In genomic region chr10:80384709-80385108, GRCm38 (mm10) we compare ENCODE assay signal across 8 mouse cellular contexts. TPM values are rescaled to one million over a fixed set of nuclear protein-coding genes. Genes with fewer than 3 reads are reported as not detected.
A peak's percentile ranks its signal among the peaks of the same experiment; 100 is the strongest.
DNase-seq lines count a peak whose midpoint lies in the region; ATAC-seq and TF ChIP-seq lines count a peak whose summit lies in the region.

No protein-coding gene starts in this region.

- WGBS in hindbrain, embryonic 10.5 days: 81% methylated on average over 7 of the region's 7 CpGs
- WGBS in liver, embryonic 16.5 days (ENCODE audit: insufficient replicate concordance): 33% methylated on average over 7 of the region's 7 CpGs

- H3K36me3 ChIP-seq in G1E (replicated peaks): peaks cover 65% of the 10 kb centered on the region
- peaks cover 60% of the 10 kb centered on the region for H3K36me3 ChIP-seq in hindbrain, embryonic 10.5 days
- H3K36me3 ChIP-seq in liver, embryonic 16.5 days (ENCODE audit: control insufficient read depth, insufficient read depth): peaks cover 17% of the 10 kb centered on the region

- ATAC-seq in G1E (ENCODE audit: extremely low read depth, insufficient number of reproducible peaks, low FRiP score, poor library complexity, severe bottlenecking): no peak
- peak; percentile 55 for ATAC-seq in liver, embryonic 16.5 days (ENCODE audit: low read depth)

- H3K4me2 ChIP-seq in liver, embryonic 16.5 days (ENCODE audit: low read depth, low read length): peak overlapping the region; percentile 99

- 0 out of 2 replicates have a peak overlapping the region, but pooled peaks have one; percentile 4 for H3K9ac ChIP-seq in liver, embryonic 16.5 days (ENCODE audit: low read depth, low read length)

- peaks cover 61% of the 10 kb centered on the region for H3K4me1 ChIP-seq in G1E (ENCODE audit: insufficient read depth, low read depth, low read length)
- peaks cover 52% of the 10 kb centered on the region for H3K4me1 ChIP-seq in hindbrain, embryonic 10.5 days (replicated peaks)
- peaks cover 53% of the 10 kb centered on the region for H3K4me1 ChIP-seq in liver, embryonic 16.5 days (ENCODE audit: control insufficient read depth, low read depth, low read length)

- H3K27ac ChIP-seq in hindbrain, embryonic 10.5 days: peak overlapping the region; percentile 98
- H3K27ac ChIP-seq in liver, embryonic 16.5 days (ENCODE audit: low read length): peak overlapping the region; percentile 69

- DNase-seq in adrenal gland, adult (ENCODE audit: inconsistent age in 2 of 2, low spot score in 1 of 2): peak; percentile 25 to 57
- DNase-seq in adrenal gland, adult 18-20 months (ENCODE audit: low spot score in 2 of 2): no peak
- DNase-seq in G1E (ENCODE audit: low spot score): no peak
- no peak for DNase-seq in hindbrain, embryonic 10.5 days (ENCODE audit: low spot score)
- no peak for DNase-seq in layer of hippocampus, postnatal 25 days (ENCODE audit: extremely low spot score in 1 of 2, low spot score in 1 of 2)
- no peak for DNase-seq in spleen, postnatal 36 days (ENCODE audit: low spot score in 2 of 2)
- no peak for DNase-seq in thymus, postnatal 36 days

- no peak for TF ChIP-seq CTCF in G1E (IDR thresholded peaks at IDR 0.05; ENCODE audit: low read depth, low read length)

- peaks cover 6% of the 10 kb centered on the region; the same call in 1 of the 2 replicates for H3K27me3 ChIP-seq in G1E (ENCODE audit: insufficient read depth, low read length)
- H3K27me3 ChIP-seq in hindbrain, embryonic 10.5 days (ENCODE audit: insufficient read depth, poor library complexity, severe bottlenecking): no peaks in the 10 kb centered on the region
- peaks cover 6% of the 10 kb centered on the region for H3K27me3 ChIP-seq in liver, embryonic 16.5 days (ENCODE audit: control insufficient read depth, insufficient read depth, low read depth, low read length)

- H3K4me3 ChIP-seq in G1E (ENCODE audit: low read depth, low read length): peak overlapping the region; percentile 30; the same call in 1 of the 2 replicates
- H3K4me3 ChIP-seq in hindbrain, embryonic 10.5 days: peak overlapping the region; percentile 97
- H3K4me3 ChIP-seq in liver, embryonic 16.5 days (ENCODE audit: low read depth, low read length): 0 out of 2 replicates have a peak overlapping the region, but pooled peaks have one; percentile 8

- peaks cover 12% of the 10 kb centered on the region for H3K9me3 ChIP-seq in G1E (replicated peaks)
- H3K9me3 ChIP-seq in hindbrain, embryonic 10.5 days: no peaks in the 10 kb centered on the region
- no peaks in the 10 kb centered on the region for H3K9me3 ChIP-seq in liver, embryonic 16.5 days (replicated peaks; ENCODE audit: control insufficient read depth, low read length)

RNA-seq across cellular contexts. Expression of gene Mex3d, which starts 2.8 kb away (rescaled TPM):
- total RNA-seq in adrenal gland, adult 18-20 months (2021): 10 to 100 TPM; 16.6 to 18.0 TPM
- total RNA-seq in G1E (2014; fragmentation: Nextera tagmentation) (7.7 and 11.4 TPM in 2 replicates), G1E (2017) (8.7 and 10.9 TPM in 2 replicates)
- polyA plus RNA-seq in G1E (2012): 35.3 and 41.9 TPM in 2 replicates
- 7.2 and 8.8 TPM in 2 replicates for polyA plus RNA-seq in hindbrain, embryonic 10.5 days (2016; fragmentation: Nextera tagmentation; extraction: Ambion mirVana)
- 0.32 and 0.60 TPM in 2 replicates for polyA plus RNA-seq in liver, embryonic 16.5 days (2015; fragmentation: Nextera tagmentation; extraction: Ambion mirVana)
- 10 to 100 TPM; 18.9 to 19.3 TPM for total RNA-seq in layer of hippocampus, postnatal 25 days (2021)

RNA-seq across cellular contexts. Expression of gene Mbd3, which starts 14.6 kb away (rescaled TPM):
- 100 to 1,000 TPM; 137 to 157 TPM for total RNA-seq in adrenal gland, adult 18-20 months (2021)
- 37.3 and 41.7 TPM in 2 replicates for total RNA-seq in G1E (2014; fragmentation: Nextera tagmentation)
- 36.0 and 42.0 TPM in 2 replicates for total RNA-seq in G1E (2017)
- 244 and 272 TPM in 2 replicates for polyA plus RNA-seq in G1E (2012)
- polyA plus RNA-seq in hindbrain, embryonic 10.5 days (2016; fragmentation: Nextera tagmentation; extraction: Ambion mirVana): 341 and 365 TPM in 2 replicates
- 49.2 and 52.7 TPM in 2 replicates for polyA plus RNA-seq in liver, embryonic 16.5 days (2015; fragmentation: Nextera tagmentation; extraction: Ambion mirVana)
- total RNA-seq in layer of hippocampus, postnatal 25 days (2021): 100 to 1,000 TPM; 138 to 159 TPM

RNA-seq across cellular contexts. Expression of gene Uqcr11, which starts 21.9 kb away (rescaled TPM):
- 1,000 to 10,000 TPM in 1 of 2 experiments, 100 to 1,000 TPM in 1; 797 to 1,071 TPM for total RNA-seq in adrenal gland, adult 18-20 months (2021)
- total RNA-seq in G1E (2014; fragmentation: Nextera tagmentation): 57.3 and 71.6 TPM in 2 replicates
- 376 and 446 TPM in 2 replicates for total RNA-seq in G1E (2017)
- polyA plus RNA-seq in G1E (2012): 1,650 and 1,908 TPM in 2 replicates
- 648 and 654 TPM in 2 replicates for polyA plus RNA-seq in hindbrain, embryonic 10.5 days (2016; fragmentation: Nextera tagmentation; extraction: Ambion mirVana)
- polyA plus RNA-seq in liver, embryonic 16.5 days (2015; fragmentation: Nextera tagmentation; extraction: Ambion mirVana): 509 and 519 TPM in 2 replicates
- total RNA-seq in layer of hippocampus, postnatal 25 days (2021): 100 to 1,000 TPM; 520 to 551 TPM

RNA-seq across cellular contexts. Expression of gene Plk5, which starts 28.4 kb away (rescaled TPM):
- under 1 TPM; 0.19 to 0.27 TPM for total RNA-seq in adrenal gland, adult 18-20 months (2021)
- total RNA-seq in G1E (2014; fragmentation: Nextera tagmentation) (not detected in 2 replicates), G1E (2017) (0.12 TPM in 1 of 2 replicates, not detected in the other)
- polyA plus RNA-seq in G1E (2012): not detected in 2 replicates
- polyA plus RNA-seq in hindbrain, embryonic 10.5 days (2016; fragmentation: Nextera tagmentation; extraction: Ambion mirVana): 0.22 and 0.44 TPM in 2 replicates
- 0.05 and 0.18 TPM in 2 replicates for polyA plus RNA-seq in liver, embryonic 16.5 days (2015; fragmentation: Nextera tagmentation; extraction: Ambion mirVana)
- 10 to 100 TPM; 14.6 to 16.9 TPM for total RNA-seq in layer of hippocampus, postnatal 25 days (2021)

RNA-seq across cellular contexts. Expression of gene Adamtsl5, which starts 36.5 kb away (rescaled TPM):
- 10 to 100 TPM in 1 of 2 experiments, 1 to 10 TPM in 1; 5.1 to 11.5 TPM for total RNA-seq in adrenal gland, adult 18-20 months (2021)
- total RNA-seq in G1E (2014; fragmentation: Nextera tagmentation): 16.9 and 17.5 TPM in 2 replicates
- total RNA-seq in G1E (2017): 5.4 and 8.0 TPM in 2 replicates
- polyA plus RNA-seq in G1E (2012): 33.4 and 37.9 TPM in 2 replicates
- polyA plus RNA-seq in hindbrain, embryonic 10.5 days (2016; fragmentation: Nextera tagmentation; extraction: Ambion mirVana): 0.45 and 1.3 TPM in 2 replicates
- polyA plus RNA-seq in liver, embryonic 16.5 days (2015; fragmentation: Nextera tagmentation; extraction: Ambion mirVana): 2.2 and 3.4 TPM in 2 replicates
- 1 to 10 TPM; 3.8 to 5.5 TPM for total RNA-seq in layer of hippocampus, postnatal 25 days (2021)

Comparison
In these comparisons a context has a peak if more than half of its experiments do, and no peak if none do; other contexts are left out.
1. DNase-seq: peak in adrenal gland, adult (2 of 2); none in adrenal gland, adult 18-20 months (0 of 2), G1E (single experiment), hindbrain, embryonic 10.5 days (single experiment), layer of hippocampus, postnatal 25 days (0 of 2), spleen, postnatal 36 days (0 of 2) and thymus, postnatal 36 days (0 of 2).
2. H3K4me3 ChIP-seq: peak in every context shown above with its lines; median percentile 97 in hindbrain, embryonic 10.5 days; 30 in G1E; 8 in liver, embryonic 16.5 days.